Comparison of ENCODE assay signal across 20 mouse cellular contexts in the genomic region with DNA sequence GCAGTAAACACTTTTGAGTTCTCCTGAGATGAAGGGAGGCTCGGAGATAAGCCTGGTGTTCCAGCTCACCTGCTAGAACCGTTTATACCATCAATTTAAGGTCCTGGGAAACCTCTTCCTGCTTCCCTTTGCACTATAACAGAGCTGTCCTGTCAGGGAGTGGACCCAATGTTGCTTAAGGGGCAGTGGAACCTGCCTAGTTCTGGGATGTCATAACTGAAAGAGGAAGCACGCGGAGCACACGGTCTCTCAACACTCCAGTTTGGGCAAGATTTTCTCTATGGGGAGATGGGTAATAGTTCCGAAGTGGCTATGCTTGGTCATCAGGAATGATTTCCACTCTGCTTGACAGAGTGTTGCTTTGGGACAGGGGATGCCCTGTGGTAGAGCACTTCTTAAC.
"Had no signal": no experiment of that assay in that cellular context is flagged by ENCODE, and none has a peak within 500 bp of the region (broad histone marks: within the 10 kb centered on the region; RNA-seq: fewer than 3 reads in every experiment).

No protein-coding gene starts in this region.

- H3K27ac ChIP-seq: kidney, postnatal 0 days; layer of hippocampus, adult 2 months; limb, embryonic 10.5 days; limb, embryonic 13.5 days; liver, embryonic 14.5 days; midbrain, embryonic 12.5 days; midbrain, embryonic 15.5 days; neural tube, embryonic 13.5 days; stomach, postnatal 0 days had no signal

- H3K36me3 ChIP-seq: limb, embryonic 10.5 days; limb, embryonic 13.5 days; midbrain, embryonic 12.5 days; midbrain, embryonic 15.5 days had no signal

- H3K4me2 ChIP-seq: limb, embryonic 13.5 days; lung, embryonic 14.5 days; midbrain, embryonic 12.5 days; midbrain, embryonic 15.5 days; neural tube, embryonic 13.5 days had no signal

- H3K9ac ChIP-seq: limb, embryonic 13.5 days; liver, embryonic 14.5 days; lung, embryonic 14.5 days; midbrain, embryonic 12.5 days; midbrain, embryonic 15.5 days; neural tube, embryonic 13.5 days had no signal

- ATAC-seq: intestine, postnatal 0 days; lung, postnatal 0 days; midbrain, embryonic 15.5 days had no signal

- DNase-seq: kidney, adult 2 months; kidney, postnatal 25 days; layer of hippocampus, adult 9-11 months; liver; lung, embryonic 14.5 days; thymus, adult 2 months; thymus, postnatal 14 days; thymus, postnatal 4 days had no signal

- H3K9me3 ChIP-seq: limb, embryonic 10.5 days; limb, embryonic 13.5 days; midbrain, embryonic 12.5 days; midbrain, embryonic 15.5 days; neural tube, embryonic 13.5 days had no signal

- H3K4me1 ChIP-seq: limb, embryonic 13.5 days; midbrain, embryonic 12.5 days; midbrain, embryonic 15.5 days; neural tube, embryonic 13.5 days had no signal

- H3K27me3 ChIP-seq: limb, embryonic 13.5 days; midbrain, embryonic 12.5 days; midbrain, embryonic 15.5 days; neural tube, embryonic 13.5 days had no signal

- H3K4me3 ChIP-seq: layer of hippocampus, adult 2 months; limb, embryonic 10.5 days; limb, embryonic 13.5 days; midbrain, embryonic 12.5 days; midbrain, embryonic 15.5 days; myocyte; neural tube, embryonic 13.5 days had no signal
